Mouse (Mus musculus): ENCODE measurements around the gene Gstp2. TPM values are rescaled to one million over a fixed set of nuclear protein-coding genes. Genes with fewer than 3 reads are reported as not detected.
A peak's percentile ranks its signal among the peaks of the same experiment; 100 is the strongest.
"Not testable (repeated sequence)": the region's sequence is repeated elsewhere in the genome, so short reads cannot be mapped to it uniquely, and the experiment has no call there.

The Gstp2 gene
- polyA plus RNA-seq, 1 experiment from 2014 or later, result 4.5 TPM

- peak; percentile 72 for DNase-seq (ENCODE audit: low spot score)
Measured at GRCm38 (mm10) chr19:4051741-4052515, 6.1 kb upstream of the Gstp2 start.

GRCm38 (mm10) chr19:4051016-4051415 lies 5.2 kb upstream of the Gstp2 start:
- no peak for DNase-seq (ENCODE audit: low spot score)

GRCm38 (mm10) chr19:4049069-4049468 lies 3.2 kb upstream of the Gstp2 start:
- not testable (repeated sequence) for DNase-seq (ENCODE audit: low spot score)

- peak; percentile 84 for DNase-seq (ENCODE audit: low spot score)
Measured at GRCm38 (mm10) chr19:4047859-4048258, 2.0 kb upstream of the Gstp2 start.

- DNase-seq (ENCODE audit: low spot score), result no peak
Measured at GRCm38 (mm10) chr19:4046866-4047254, 1.0 kb upstream of the Gstp2 start.

GRCm38 (mm10) chr19:4044109-4044508 lies 1.7 kb downstream of the Gstp2 start:
- DNase-seq (ENCODE audit: low spot score), result not testable (repeated sequence)

GRCm38 (mm10) chr19:4042124-4042523 lies 3.7 kb downstream of the Gstp2 start:
- DNase-seq (ENCODE audit: low spot score), result no peak

GRCm38 (mm10) chr19:4041500-4041899 lies 4.3 kb downstream of the Gstp2 start:
- not testable (repeated sequence) for DNase-seq (ENCODE audit: low spot score)

GRCm38 (mm10) chr19:4040941-4041340 lies 4.9 kb downstream of the Gstp2 start:
- DNase-seq (ENCODE audit: low spot score), result not testable (repeated sequence)

GRCm38 (mm10) chr19:4037788-4038232 lies 8.0 kb downstream of the Gstp2 start, which contains the start of gene Gstp1:
Gene Gstp1, minus strand, starts transcription at chr19:4037985.
- peak; percentile 88 for DNase-seq (ENCODE audit: low spot score)

GRCm38 (mm10) chr19:4037154-4037787 lies 8.6 kb downstream of the Gstp2 start:
- DNase-seq (ENCODE audit: low spot score), result not testable (repeated sequence)

- DNase-seq (ENCODE audit: low spot score), result no peak
Measured at GRCm38 (mm10) chr19:4036327-4037045, 9.3 kb downstream of the Gstp2 start.

GRCm38 (mm10) chr19:4033742-4034141 lies 12.1 kb downstream of the Gstp2 start:
- DNase-seq (ENCODE audit: low spot score), result no peak

- DNase-seq (ENCODE audit: low spot score), result no peak
Measured at GRCm38 (mm10) chr19:4033298-4033697, 12.5 kb downstream of the Gstp2 start.

GRCm38 (mm10) chr19:4032668-4033067 lies 13.2 kb downstream of the Gstp2 start:
- no peak for DNase-seq (ENCODE audit: low spot score)

GRCm38 (mm10) chr19:4027576-4027975 lies 18.2 kb downstream of the Gstp2 start:
- no peak for DNase-seq (ENCODE audit: low spot score)

- DNase-seq (ENCODE audit: low spot score), result no peak
Measured at GRCm38 (mm10) chr19:4023185-4023584, 22.6 kb downstream of the Gstp2 start.

- peak; percentile 73 for DNase-seq (ENCODE audit: low spot score)
Measured at GRCm38 (mm10) chr19:4018743-4019583, 26.9 kb downstream of the Gstp2 start.

GRCm38 (mm10) chr19:4017921-4018587 lies 27.8 kb downstream of the Gstp2 start:
- DNase-seq (ENCODE audit: low spot score), result no peak

- DNase-seq (ENCODE audit: low spot score), result no peak
Measured at GRCm38 (mm10) chr19:4015635-4016034, 30.2 kb downstream of the Gstp2 start.

Measured in thymus, postnatal 0 days (tissue).